Mouse (Mus musculus): ENCODE measurements around the gene Eif2b3.

The Eif2b3 gene

GRCm38 (mm10) chr4:117094626-117095361, 75.6 kb downstream of the Eif2b3 start:
- DNase-seq (ENCODE audit: low read depth, low spot score), result no peak

GRCm38 (mm10) chr4:117095551-117096452, 76.6 kb downstream of the Eif2b3 start, which contains the start of gene Ptch2:
Gene Ptch2 (plus strand): TSS chr4:117096075.
- DNase-seq (ENCODE audit: low read depth, low spot score), result peak; percentile 86

GRCm38 (mm10) chr4:117096666-117097065, 77.5 kb downstream of the Eif2b3 start:
- no peak for DNase-seq (ENCODE audit: low read depth, low spot score)

- DNase-seq (ENCODE audit: low read depth, low spot score), result peak; percentile 26
Observed at GRCm38 (mm10) chr4:117097969-117098763, 79.0 kb downstream of the Eif2b3 start.

GRCm38 (mm10) chr4:117098764-117099036, 79.5 kb downstream of the Eif2b3 start:
- no peak for DNase-seq (ENCODE audit: low read depth, low spot score)

- DNase-seq (ENCODE audit: low read depth, low spot score), result no peak
Observed at GRCm38 (mm10) chr4:117100036-117100435, 80.8 kb downstream of the Eif2b3 start.

GRCm38 (mm10) chr4:117101218-117101617, 82.0 kb downstream of the Eif2b3 start:
- DNase-seq (ENCODE audit: low read depth, low spot score), result peak; percentile 46

- no peak for DNase-seq (ENCODE audit: low read depth, low spot score)
Observed at GRCm38 (mm10) chr4:117104672-117105071, 85.5 kb downstream of the Eif2b3 start.

GRCm38 (mm10) chr4:117105127-117105526, 85.9 kb downstream of the Eif2b3 start:
- DNase-seq (ENCODE audit: low read depth, low spot score), result no peak

- no peak for DNase-seq (ENCODE audit: low read depth, low spot score)
Observed at GRCm38 (mm10) chr4:117107813-117108523, 88.8 kb downstream of the Eif2b3 start.

- no peak for DNase-seq (ENCODE audit: low read depth, low spot score)
Observed at GRCm38 (mm10) chr4:117108524-117108849, 89.3 kb downstream of the Eif2b3 start.

GRCm38 (mm10) chr4:117109330-117109729, 90.1 kb downstream of the Eif2b3 start:
- no peak for DNase-seq (ENCODE audit: low read depth, low spot score)

- no peak for DNase-seq (ENCODE audit: low read depth, low spot score)
Observed at GRCm38 (mm10) chr4:117110249-117110648, 91.0 kb downstream of the Eif2b3 start.

- no peak for DNase-seq (ENCODE audit: low read depth, low spot score)
Observed at GRCm38 (mm10) chr4:117110985-117111384, 91.8 kb downstream of the Eif2b3 start.

GRCm38 (mm10) chr4:117113237-117113636, 94.0 kb downstream of the Eif2b3 start:
- no peak for DNase-seq (ENCODE audit: low read depth, low spot score)

GRCm38 (mm10) chr4:117115592-117115991, 96.4 kb downstream of the Eif2b3 start:
- no peak for DNase-seq (ENCODE audit: low read depth, low spot score)

- no peak for DNase-seq (ENCODE audit: low read depth, low spot score)
Observed at GRCm38 (mm10) chr4:117117931-117118330, 98.7 kb downstream of the Eif2b3 start.

GRCm38 (mm10) chr4:117119636-117120035, 100.4 kb downstream of the Eif2b3 start:
- DNase-seq (ENCODE audit: low read depth, low spot score), result no peak

GRCm38 (mm10) chr4:117120052-117120444, 100.8 kb downstream of the Eif2b3 start:
- DNase-seq (ENCODE audit: low read depth, low spot score), result no peak

- DNase-seq (ENCODE audit: low read depth, low spot score), result peak; percentile 95
Observed at GRCm38 (mm10) chr4:117120445-117121414, 101.5 kb downstream of the Eif2b3 start.
